Mouse (Mus musculus): ENCODE measurements around the gene Supt6. TPM values are rescaled to one million over a fixed set of nuclear protein-coding genes. Genes with fewer than 3 reads are reported as not detected.

The Supt6 gene
- total RNA-seq, 2 experiments from 2014 or later: 33.7 to 36.6 TPM

Small RNA genes within 50 kb of the gene (microRNA-seq; reads per million reads assigned to microRNA genes)
- 0 to 0.24 reads per million in 2 experiments for gene Mir7653

Other genes starting within 250 kb of the Supt6 start
- gene Dhrs13, start 213.7 kb downstream of the Supt6 start, total RNA-seq (2021): 1 to 10 TPM; 4.9 to 7.4 TPM
- gene Flot2, start 208.1 kb downstream of the Supt6 start, total RNA-seq (2021): 10 to 100 TPM; 85.1 to 90.8 TPM
- gene Eral1, start 165.6 kb downstream of the Supt6 start, total RNA-seq (2021): 10 to 100 TPM; 22.8 to 23.6 TPM
- gene Fam222b, start 151.3 kb downstream of the Supt6 start, total RNA-seq (2021): 10 to 100 TPM; 15.0 to 17.0 TPM
- gene Traf4, start 80.4 kb downstream of the Supt6 start, total RNA-seq (2021): 10 to 100 TPM; 17.5 to 21.0 TPM
- gene Nek8, start 69.3 kb downstream of the Supt6 start, total RNA-seq (2021): 1 to 10 TPM; 4.5 to 5.4 TPM
- 1 to 10 TPM; 9.1 to 9.4 TPM for gene Tlcd1, start 69.3 kb downstream of the Supt6 start, total RNA-seq (2021)
- gene Rpl23a, start 62.4 kb downstream of the Supt6 start, total RNA-seq (2021): 100 to 1,000 TPM; 965 to 994 TPM
- gene Rab34, start 57.6 kb downstream of the Supt6 start, total RNA-seq (2021): 10 to 100 TPM; 22.3 to 24.3 TPM
- gene Proca1, start 52.6 kb downstream of the Supt6 start, total RNA-seq (2021): 1 to 10 TPM; 1.5 to 3.1 TPM
- 10 to 100 TPM; 46.4 to 50.6 TPM for gene Sdf2, start 241 bp downstream of the Supt6 start, total RNA-seq (2021)
- gene 2610507B11Rik, start 15.8 kb upstream of the Supt6 start, total RNA-seq (2021): 100 to 1,000 TPM; 180 to 190 TPM
- gene BC030499, start 44.9 kb upstream of the Supt6 start, total RNA-seq (2021): under 1 TPM; 0.57 to 0.67 TPM
- gene Spag5, start 55.5 kb upstream of the Supt6 start, total RNA-seq (2021): 1 to 10 TPM; 8.8 to 9.5 TPM
- gene Aldoc, start 77.0 kb upstream of the Supt6 start, total RNA-seq (2021): 1 to 10 TPM in 1 of 2 experiments, under 1 TPM in 1; 0.81 to 1.1 TPM
- 10 to 100 TPM; 26.4 to 26.8 TPM for gene Pigs, start 82.4 kb upstream of the Supt6 start, total RNA-seq (2021)
- gene Unc119, start 97.5 kb upstream of the Supt6 start, total RNA-seq (2021): 10 to 100 TPM in 1 of 2 experiments, 1 to 10 TPM in 1; 9.0 to 10.1 TPM
- not detected for gene Foxn1, start 140.6 kb upstream of the Supt6 start, total RNA-seq (2021)
- not detected for gene Slc13a2, start 176.2 kb upstream of the Supt6 start, total RNA-seq (2021)
- 1 to 10 TPM; 1.5 to 2.0 TPM for gene Slc46a1, start 219.7 kb upstream of the Supt6 start, total RNA-seq (2021)